Mouse (Mus musculus) bone marrow macrophage, adult 2 months (primary cell): ENCODE data around the gene 1500009C09Rik.

ENCODE experiments used
- CTCF ChIP-seq: IDR thresholded peaks from 2 replicates; pipeline ENCODE4 v1.5.1; 2012; ENCODE audit warnings: low read depth, mild to moderate bottlenecking, low read length, moderate library complexity
- POLR2A ChIP-seq: IDR thresholded peaks from 2 replicates; pipeline ENCODE4 v1.6.1; 2012; ENCODE audit warnings: mild to moderate bottlenecking, low read depth, low read length, borderline replicate concordance

GRCm38 (mm10) chr15:82204680-82205371, 47.4 kb upstream of the 1500009C09Rik start:
- TF ChIP-seq CTCF (no peak), POLR2A (no peak)
